37 mouse cellular contexts compared by ENCODE assay signal in the genomic region with DNA sequence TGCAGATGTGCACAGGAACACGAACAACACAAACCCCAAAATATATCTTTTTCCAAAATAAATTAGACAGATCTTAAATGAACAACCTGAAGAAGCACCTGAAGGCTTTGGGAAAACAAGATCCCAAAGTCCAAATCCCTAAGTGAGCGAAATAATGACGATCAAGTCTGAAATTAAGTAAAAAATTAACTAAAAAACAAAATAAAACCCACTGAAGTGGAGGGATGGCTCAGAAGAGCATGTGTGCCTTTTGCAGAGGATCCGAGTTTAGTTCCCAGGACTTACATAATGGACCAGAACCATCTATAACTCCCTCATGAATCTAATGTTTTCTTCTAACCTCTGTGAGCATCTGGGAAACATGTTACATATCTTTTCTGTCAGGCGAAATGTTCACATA. TPM values are rescaled to one million over a fixed set of nuclear protein-coding genes. Genes with fewer than 3 reads are reported as not detected.
"Had no signal": no experiment of that assay in that cellular context is flagged by ENCODE, and none has a peak within 500 bp of the region (broad histone marks: within the 10 kb centered on the region; RNA-seq: fewer than 3 reads in every experiment).

No protein-coding gene starts in this region.

- H3K9me3 ChIP-seq: limb, embryonic 10.5 days; limb, embryonic 13.5 days; limb, embryonic 15.5 days; liver, embryonic 12.5 days; liver, embryonic 13.5 days; liver, embryonic 15.5 days; lung, embryonic 15.5 days; megakaryocyte, embryonic 14.5 days; midbrain, embryonic 10.5 days; midbrain, embryonic 12.5 days; midbrain, embryonic 13.5 days; midbrain, embryonic 15.5 days; neural tube, embryonic 12.5 days had no signal

- H3K4me3 ChIP-seq: limb, embryonic 12.5 days; limb, embryonic 13.5 days; limb, embryonic 15.5 days; lung, embryonic 15.5 days; midbrain, embryonic 12.5 days; midbrain, embryonic 13.5 days; midbrain, embryonic 15.5 days; neural tube, embryonic 12.5 days had no signal

- H3K27ac ChIP-seq: limb, embryonic 10.5 days; limb, embryonic 12.5 days; limb, embryonic 13.5 days; limb, embryonic 15.5 days; liver, embryonic 12.5 days; liver, embryonic 13.5 days; liver, embryonic 14.5 days; liver, embryonic 15.5 days; lung, embryonic 15.5 days; macrophage; midbrain, embryonic 10.5 days; midbrain, embryonic 12.5 days; midbrain, embryonic 13.5 days; midbrain, embryonic 15.5 days; neural tube, embryonic 12.5 days had no signal

- H3K9ac ChIP-seq: limb, embryonic 12.5 days; limb, embryonic 13.5 days; limb, embryonic 15.5 days; liver, embryonic 14.5 days; liver, embryonic 15.5 days; liver, postnatal 0 days; lung, embryonic 14.5 days; lung, embryonic 15.5 days; midbrain, embryonic 12.5 days; midbrain, embryonic 13.5 days; midbrain, embryonic 15.5 days; neural tube, embryonic 12.5 days had no signal

- ATAC-seq: liver, embryonic 12.5 days; liver, postnatal 0 days; lung, postnatal 0 days; midbrain, embryonic 13.5 days; midbrain, embryonic 15.5 days; midbrain, embryonic 16.5 days had no signal

- H3K4me2 ChIP-seq: limb, embryonic 12.5 days; limb, embryonic 13.5 days; limb, embryonic 15.5 days; lung, embryonic 14.5 days; midbrain, embryonic 11.5 days; neural tube, embryonic 12.5 days had no signal

- H3K27me3 ChIP-seq: limb, embryonic 12.5 days; limb, embryonic 13.5 days; limb, embryonic 15.5 days; liver, embryonic 12.5 days; liver, embryonic 13.5 days; liver, embryonic 15.5 days; lung, embryonic 15.5 days; megakaryocyte, embryonic 14.5 days; midbrain, embryonic 12.5 days; midbrain, embryonic 13.5 days; midbrain, embryonic 15.5 days; neural tube, embryonic 12.5 days had no signal

- H3K36me3 ChIP-seq: limb, embryonic 12.5 days; limb, embryonic 13.5 days; limb, embryonic 15.5 days; liver, embryonic 13.5 days; liver, embryonic 15.5 days; lung, embryonic 15.5 days; midbrain, embryonic 12.5 days; midbrain, embryonic 15.5 days; neural tube, embryonic 12.5 days had no signal

- DNase-seq: left cerebral cortex, postnatal 4 days; liver; liver, embryonic 13.5 days; liver, postnatal 0 days; lung, adult 18-20 months; lung, adult 2 months; lung, embryonic 14.5 days; lung, postnatal 10 days; lung, postnatal 14 days; lung, postnatal 36 days; lung, postnatal 4 days; midbrain, embryonic 14.5 days had no signal

RNA-seq across cellular contexts. Expression of gene Actl9, which starts 40.4 kb away (rescaled TPM):
- polyA plus RNA-seq: limb, embryonic 10.5 days; limb, embryonic 11.5 days; limb, embryonic 12.5 days; limb, embryonic 13.5 days; liver, embryonic 11.5 days; liver, embryonic 12.5 days; liver, embryonic 13.5 days; liver, embryonic 15.5 days; liver, embryonic 16.5 days; liver, postnatal 0 days; lung, embryonic 14.5 days; lung, embryonic 15.5 days; lung, embryonic 16.5 days; lung, postnatal 0 days; macrophage; midbrain, embryonic 10.5 days; midbrain, embryonic 11.5 days; midbrain, embryonic 12.5 days; midbrain, embryonic 13.5 days; midbrain, embryonic 14.5 days; midbrain, embryonic 15.5 days; midbrain, embryonic 16.5 days; midbrain, postnatal 0 days; myocyte; neural tube, embryonic 11.5 days; neural tube, embryonic 12.5 days had no signal
